Mouse (Mus musculus): Measurements from ENCODE around the gene Tbc1d9. TPM values are rescaled to one million over a fixed set of nuclear protein-coding genes. Genes with fewer than 3 reads are reported as not detected.
A peak's percentile ranks its signal among the peaks of the same experiment; 100 is the strongest.

Tbc1d9 gene
- total and polyA plus RNA-seq, 2 experiments from 2014 or later, result 0.49 to 4.3 TPM

- Histone ChIP-seq H3K27ac (ENCODE audit: low read depth) (no peak overlapping the region), H3K4me1 (ENCODE audit: control insufficient read depth, insufficient read depth) (no peaks in the 10 kb centered on the region; the same call in 1 of the 2 replicates), H3K4me2 (ENCODE audit: low read depth, low read length) (no peak overlapping the region), H3K9me3 (replicated peaks; ENCODE audit: control insufficient read depth, low read length) (no peaks in the 10 kb centered on the region), H3K9ac (replicated peaks; ENCODE audit: low read depth, low read length) (no peak overlapping the region), H3K36me3 (replicated peaks; ENCODE audit: control insufficient read depth, insufficient read depth, low read length) (no peaks in the 10 kb centered on the region), H3K27me3 (ENCODE audit: control insufficient read depth, insufficient read depth, low read length) (no peaks in the 10 kb centered on the region), H3K4me3 (ENCODE audit: low read depth, low read length) (no peak overlapping the region)
- no peak for ATAC-seq (ENCODE audit: insufficient read depth, low read depth)
- no peak for DNase-seq (ENCODE audit: low spot score)
- WGBS, result 94% methylated on average over 10 of the region's 10 CpGs
- TF ChIP-seq CTCF (IDR thresholded peaks at IDR 0.05; ENCODE audit: low read depth), result no peak
- no peak for TF ChIP-seq EP300 (IDR thresholded peaks at IDR 0.05; ENCODE audit: low read depth)
Observed at GRCm38 (mm10) chr8:83187363-83187962, 22.3 kb downstream of the Tbc1d9 start.

DNA sequence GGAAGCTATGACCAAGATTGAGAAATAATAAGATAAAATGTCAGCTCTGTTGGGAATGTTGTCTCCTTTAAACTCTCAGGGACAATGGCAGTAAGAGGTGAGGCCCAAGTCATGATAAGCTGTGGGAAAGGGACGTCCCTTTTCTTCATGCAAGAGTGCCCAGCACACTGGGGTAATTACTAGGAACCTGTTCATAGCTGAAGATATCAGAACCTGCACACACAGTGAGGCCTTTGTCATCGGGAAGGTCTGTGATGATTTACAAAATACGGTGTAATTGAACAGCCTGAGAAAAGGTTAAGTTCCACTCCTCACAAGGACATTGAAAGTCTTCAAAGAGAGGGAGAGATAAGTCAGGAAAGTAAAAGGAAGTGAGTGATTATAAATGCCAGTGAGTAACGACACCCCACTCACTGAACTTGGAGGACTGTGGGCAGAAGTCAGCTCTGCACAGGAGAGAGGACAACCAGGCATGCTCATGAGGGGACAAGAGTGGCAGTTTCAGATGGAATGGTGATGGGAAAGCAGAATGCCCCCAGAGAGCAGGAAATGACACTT, 24.5 kb downstream of the Tbc1d9 start:
- TF ChIP-seq CTCF (IDR thresholded peaks at IDR 0.05; ENCODE audit: low read depth) (no peak), EP300 (IDR thresholded peaks at IDR 0.05; ENCODE audit: low read depth) (no peak)
- no peak for ATAC-seq (ENCODE audit: insufficient read depth, low read depth)
- H3K4me2 ChIP-seq (ENCODE audit: low read depth, low read length), result no peak overlapping the region
- H3K9ac ChIP-seq (replicated peaks; ENCODE audit: low read depth, low read length), result no peak overlapping the region
- 57% methylated on average over 4 of the region's 4 CpGs for WGBS
- no peaks in the 10 kb centered on the region for H3K36me3 ChIP-seq (replicated peaks; ENCODE audit: control insufficient read depth, insufficient read depth, low read length)
- H3K4me1 ChIP-seq (ENCODE audit: control insufficient read depth, insufficient read depth), result no peaks in the 10 kb centered on the region; the same call in 1 of the 2 replicates
- H3K27me3 ChIP-seq (ENCODE audit: control insufficient read depth, insufficient read depth, low read length), result no peaks in the 10 kb centered on the region
- no peak overlapping the region for H3K4me3 ChIP-seq (ENCODE audit: low read depth, low read length)
- no peaks in the 10 kb centered on the region for H3K9me3 ChIP-seq (replicated peaks; ENCODE audit: control insufficient read depth, low read length)
- H3K27ac ChIP-seq (ENCODE audit: low read depth), result no peak overlapping the region
- no peak for DNase-seq (ENCODE audit: low spot score)

DNA sequence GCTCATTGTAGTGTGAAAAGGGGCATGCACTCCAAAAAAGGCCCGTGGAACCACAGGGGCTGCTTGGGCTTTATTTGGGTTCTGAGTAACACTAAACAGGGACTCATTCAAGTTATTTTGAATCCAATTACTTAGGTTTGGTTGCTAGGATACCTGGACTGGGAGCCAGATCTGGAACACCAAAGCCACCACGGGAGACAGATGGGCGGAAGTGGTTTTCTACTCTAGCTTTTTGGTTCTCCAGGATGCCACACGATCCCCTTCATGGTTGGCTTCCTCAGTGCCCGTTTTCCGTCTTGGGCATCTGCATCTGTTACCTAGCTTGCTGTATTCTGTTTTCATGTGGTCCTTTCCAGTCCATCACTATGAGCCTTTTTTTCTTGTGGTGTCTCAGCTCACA, 30.9 kb downstream of the Tbc1d9 start:
- H3K9me3 ChIP-seq (replicated peaks; ENCODE audit: control insufficient read depth, low read length), result no peaks in the 10 kb centered on the region
- H3K4me3 ChIP-seq (ENCODE audit: low read depth, low read length), result no peak overlapping the region
- 77% methylated on average over 6 of the region's 6 CpGs for WGBS
- H3K4me1 ChIP-seq (ENCODE audit: control insufficient read depth, insufficient read depth), result peaks cover 13% of the 10 kb centered on the region
- DNase-seq (ENCODE audit: low spot score) (no peak), ATAC-seq (ENCODE audit: insufficient read depth, low read depth) (no peak)
- no peak overlapping the region for H3K4me2 ChIP-seq (ENCODE audit: low read depth, low read length)
- no peaks in the 10 kb centered on the region for H3K27me3 ChIP-seq (ENCODE audit: control insufficient read depth, insufficient read depth, low read length)
- no peak overlapping the region for H3K9ac ChIP-seq (replicated peaks; ENCODE audit: low read depth, low read length)
- no peak overlapping the region for H3K27ac ChIP-seq (ENCODE audit: low read depth)
- no peak for TF ChIP-seq EP300 (IDR thresholded peaks at IDR 0.05; ENCODE audit: low read depth)
- no peak for TF ChIP-seq CTCF (IDR thresholded peaks at IDR 0.05; ENCODE audit: low read depth)
- H3K36me3 ChIP-seq (replicated peaks; ENCODE audit: control insufficient read depth, insufficient read depth, low read length), result no peaks in the 10 kb centered on the region

- Histone ChIP-seq H3K9ac (replicated peaks; ENCODE audit: low read depth, low read length) (no peak overlapping the region), H3K27me3 (ENCODE audit: control insufficient read depth, insufficient read depth, low read length) (no peaks in the 10 kb centered on the region), H3K36me3 (replicated peaks; ENCODE audit: control insufficient read depth, insufficient read depth, low read length) (no peaks in the 10 kb centered on the region), H3K4me3 (ENCODE audit: low read depth, low read length) (no peak overlapping the region), H3K9me3 (replicated peaks; ENCODE audit: control insufficient read depth, low read length) (no peaks in the 10 kb centered on the region), H3K4me1 (ENCODE audit: control insufficient read depth, insufficient read depth) (peaks cover 17% of the 10 kb centered on the region), H3K4me2 (ENCODE audit: low read depth, low read length) (no peak overlapping the region), H3K27ac (ENCODE audit: low read depth) (no peak overlapping the region)
- no peak for DNase-seq (ENCODE audit: low spot score)
- ATAC-seq (ENCODE audit: insufficient read depth, low read depth), result no peak
- no peak for TF ChIP-seq EP300 (IDR thresholded peaks at IDR 0.05; ENCODE audit: low read depth)
- no peak for TF ChIP-seq CTCF (IDR thresholded peaks at IDR 0.05; ENCODE audit: low read depth)
- 53% methylated on average over 8 of the region's 8 CpGs for WGBS
Observed at GRCm38 (mm10) chr8:83199715-83200114, 34.6 kb downstream of the Tbc1d9 start.

GRCm38 (mm10) chr8:83200191-83201177, 35.3 kb downstream of the Tbc1d9 start:
- H3K4me2 ChIP-seq (ENCODE audit: low read depth, low read length), result peak overlapping the region; percentile 56
- no peaks in the 10 kb centered on the region for H3K27me3 ChIP-seq (ENCODE audit: control insufficient read depth, insufficient read depth, low read length)
- peak overlapping the region; percentile 40 for H3K27ac ChIP-seq (ENCODE audit: low read depth)
- DNase-seq (ENCODE audit: low spot score), result peak; percentile 52
- TF ChIP-seq EP300 (IDR thresholded peaks at IDR 0.05; ENCODE audit: low read depth) (no peak), CTCF (IDR thresholded peaks at IDR 0.05; ENCODE audit: low read depth) (no peak)
- 49% methylated on average over 16 of the region's 16 CpGs for WGBS
- no peaks in the 10 kb centered on the region for H3K36me3 ChIP-seq (replicated peaks; ENCODE audit: control insufficient read depth, insufficient read depth, low read length)
- H3K9me3 ChIP-seq (replicated peaks; ENCODE audit: control insufficient read depth, low read length), result no peaks in the 10 kb centered on the region
- H3K9ac ChIP-seq (replicated peaks; ENCODE audit: low read depth, low read length), result 0 out of 2 replicates have a peak overlapping the region, but pooled peaks have one; percentile 52
- peaks cover 17% of the 10 kb centered on the region for H3K4me1 ChIP-seq (ENCODE audit: control insufficient read depth, insufficient read depth)
- ATAC-seq (ENCODE audit: insufficient read depth, low read depth), result peak; percentile 39; the same call in 1 of the 2 replicates
- H3K4me3 ChIP-seq (ENCODE audit: low read depth, low read length), result 0 out of 2 replicates have a peak overlapping the region, but pooled peaks have one; percentile 6

Data from heart, postnatal 0 days (tissue).